Mouse (Mus musculus) embryonic fibroblast, embryonic 13.5 days (primary cell): ENCODE measurements around the gene Scrn2.

Experiments used
- CTCF ChIP-seq: IDR thresholded peaks from 2 replicates; pipeline ENCODE4 v1.5.1; 2011; ENCODE audit warnings: mild to moderate bottlenecking, control low read depth, low read length, moderate library complexity, borderline replicate concordance; ENCODE audit not compliant: insufficient read depth
- POLR2A ChIP-seq: IDR thresholded peaks from 2 replicates; pipeline ENCODE4 v1.6.1; 2011; ENCODE audit warnings: low read depth, mild to moderate bottlenecking, control low read depth, low read length, moderate library complexity

DNA sequence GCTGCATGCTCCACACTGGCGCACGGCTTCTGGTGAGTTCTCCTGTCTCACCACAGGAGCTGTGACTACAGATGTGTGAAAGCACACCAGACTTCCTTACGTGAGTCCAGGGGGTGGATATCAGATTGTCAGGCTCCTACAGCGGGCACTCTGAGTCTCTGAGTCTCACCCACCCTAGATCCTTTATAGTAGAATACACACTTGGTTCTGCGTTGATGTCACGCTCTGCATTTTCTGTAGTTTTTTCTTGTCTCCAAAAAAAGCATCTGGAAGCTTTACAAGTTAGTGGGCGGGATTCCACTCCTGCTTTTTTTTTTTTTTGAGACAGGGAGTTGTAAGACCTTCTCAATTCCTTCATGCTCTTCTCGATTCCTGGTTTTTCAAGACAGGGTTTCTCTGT is 15.2 kb downstream of the Scrn2 start:
- TF ChIP-seq POLR2A (no peak), CTCF (no peak)
